Mouse (Mus musculus): Measurements from ENCODE around the gene Gm16485.

DNA sequence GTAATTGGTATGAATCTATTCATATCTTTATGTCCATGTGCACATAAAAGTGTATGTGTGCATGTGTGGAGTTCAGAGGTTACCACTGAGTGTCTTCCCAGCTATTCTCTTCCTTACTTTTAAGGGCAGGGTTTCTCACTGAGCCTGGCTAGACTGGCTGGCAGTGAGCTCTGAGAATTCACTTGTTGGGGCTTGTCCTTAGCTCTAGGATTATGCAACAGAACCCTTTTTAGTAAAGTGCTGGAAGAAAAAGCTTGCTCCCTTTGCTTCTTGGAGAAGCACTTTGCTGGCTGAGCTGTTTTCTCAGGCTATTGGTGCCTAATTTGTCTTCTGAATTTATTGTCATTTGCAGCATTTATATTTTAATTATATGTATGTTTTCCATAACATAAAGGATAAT is 18.3 kb upstream of the Gm16485 start:
- TF ChIP-seq CTCF (IDR thresholded peaks at IDR 0.05; ENCODE audit: low read depth, low read length): no peak
- TF ChIP-seq POLR2A (IDR thresholded peaks at IDR 0.05; ENCODE audit: borderline replicate concordance, low read depth, low read length): no peak
